Mouse (Mus musculus): ENCODE data around the gene Hist1h1d. TPM values are rescaled to one million over a fixed set of nuclear protein-coding genes. Genes with fewer than 3 reads are reported as not detected.
"Not testable (repeated sequence)": the region's sequence is repeated elsewhere in the genome, so short reads cannot be mapped to it uniquely, and the experiment has no call there.

The Hist1h1d gene
- total and polyA plus RNA-seq, 2 experiments from 2014 or later = 0.18 to 53.4 TPM

GRCm38 (mm10) chr13:23529005-23529404 is 24.1 kb upstream of the Hist1h1d start:
- Histone ChIP-seq H3K36me3 (ENCODE audit: insufficient read depth, low read length) (no peaks in the 10 kb centered on the region), H3K9ac (replicated peaks; ENCODE audit: low read length) (no peak overlapping the region)
- DNase-seq (ENCODE audit: low spot score) = no peak

GRCm38 (mm10) chr13:23529480-23530165 is 23.4 kb upstream of the Hist1h1d start:
- WGBS = 33% methylated on average over 2 of the region's 2 CpGs
- Histone ChIP-seq H3K4me2 (ENCODE audit: low read depth, low read length) (peak overlapping the region; percentile 61), H3K9me3 (ENCODE audit: low read length) (no peaks in the 10 kb centered on the region), H3K36me3 (ENCODE audit: insufficient read depth, low read length) (no peaks in the 10 kb centered on the region), H3K27me3 (ENCODE audit: insufficient read depth, low read length) (no peaks in the 10 kb centered on the region), H3K4me1 (ENCODE audit: insufficient read depth, low read length) (peaks cover 5% of the 10 kb centered on the region; the same call in 1 of the 2 replicates), H3K9ac (replicated peaks; ENCODE audit: low read length) (peak overlapping the region; percentile 54), H3K4me3 (ENCODE audit: low read length) (peak overlapping the region; percentile 40), H3K27ac (peak overlapping the region; percentile 87; the same call in 1 of the 2 replicates)
- no peak for DNase-seq (ENCODE audit: low spot score)
- TF ChIP-seq CTCF (IDR thresholded peaks at IDR 0.05; ENCODE audit: low read depth) = no peak
- no peak for ATAC-seq

More at GRCm38 (mm10) chr13:23529005-23529404, 24.1 kb upstream of the Hist1h1d start:
- WGBS = 53% methylated on average over 5 of the region's 5 CpGs
- no peak for ATAC-seq
- Histone ChIP-seq H3K9me3 (ENCODE audit: low read length) (no peaks in the 10 kb centered on the region), H3K4me1 (ENCODE audit: insufficient read depth, low read length) (no peaks in the 10 kb centered on the region), H3K4me2 (ENCODE audit: low read depth, low read length) (no peak overlapping the region), H3K27me3 (ENCODE audit: insufficient read depth, low read length) (no peaks in the 10 kb centered on the region), H3K4me3 (ENCODE audit: low read length) (no peak overlapping the region), H3K27ac (no peak overlapping the region)
- no peak for TF ChIP-seq CTCF (IDR thresholded peaks at IDR 0.05; ENCODE audit: low read depth)

DNA sequence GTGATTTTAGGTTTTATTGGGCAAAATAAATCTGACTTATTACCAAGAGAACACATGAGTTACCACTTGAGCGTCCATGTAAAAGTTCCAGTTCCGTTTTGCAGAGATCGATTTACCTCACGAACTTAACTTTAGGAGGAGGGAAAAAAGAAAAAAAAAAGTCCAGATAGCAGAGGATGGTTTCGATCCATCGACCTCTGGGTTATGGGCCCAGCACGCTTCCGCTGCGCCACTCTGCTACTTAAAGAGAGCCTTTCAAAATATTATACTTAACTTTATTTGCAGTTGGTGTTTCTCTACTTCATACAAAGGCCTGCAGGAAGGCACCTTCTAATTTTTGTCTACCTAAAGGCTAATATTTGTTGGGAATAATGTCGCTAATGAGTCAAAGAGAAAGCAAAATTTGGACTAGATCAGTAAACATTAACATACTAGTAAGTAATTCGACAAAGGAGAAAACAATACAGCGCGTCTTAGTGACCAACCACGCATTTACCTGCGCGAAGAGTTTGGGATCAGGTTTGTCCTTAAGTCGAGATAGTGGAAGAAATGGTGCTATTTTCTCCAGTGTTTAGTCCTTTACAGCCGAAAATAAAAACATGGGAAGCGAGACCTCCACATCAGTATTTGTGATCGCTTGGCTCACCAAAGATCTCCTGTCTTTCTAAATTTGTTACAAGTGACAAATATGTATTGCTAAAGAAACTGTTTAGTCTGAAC is 22.7 kb upstream of the Hist1h1d start:
- Histone ChIP-seq H3K9ac (replicated peaks; ENCODE audit: low read length) (peak overlapping the region; percentile 54), H3K4me1 (ENCODE audit: insufficient read depth, low read length) (peaks cover 7% of the 10 kb centered on the region; the same call in 1 of the 2 replicates), H3K36me3 (ENCODE audit: insufficient read depth, low read length) (no peaks in the 10 kb centered on the region), H3K9me3 (ENCODE audit: low read length) (no peaks in the 10 kb centered on the region), H3K4me2 (ENCODE audit: low read depth, low read length) (peak overlapping the region; percentile 61), H3K27me3 (ENCODE audit: insufficient read depth, low read length) (no peaks in the 10 kb centered on the region), H3K27ac (peak overlapping the region; percentile 87), H3K4me3 (ENCODE audit: low read length) (peak overlapping the region; percentile 40)
- no peak for TF ChIP-seq CTCF (IDR thresholded peaks at IDR 0.05; ENCODE audit: low read depth)
- ATAC-seq (no peak), DNase-seq (ENCODE audit: low spot score) (peak; percentile 72)
- WGBS = under 1% methylated on average over 20 of the region's 20 CpGs

- peak within 1 kb of the TSS; percentile 87 for H3K27ac ChIP-seq
- peak within 1 kb of the TSS; percentile 61 for H3K4me2 ChIP-seq (ENCODE audit: low read depth, low read length)
- H3K4me3 ChIP-seq (ENCODE audit: low read length) = peak within 1 kb of the TSS; percentile 40
- no peak for TF ChIP-seq CTCF (IDR thresholded peaks at IDR 0.05; ENCODE audit: low read depth)
- no peaks in the 10 kb centered on the region for H3K36me3 ChIP-seq (ENCODE audit: insufficient read depth, low read length)
- H3K9ac ChIP-seq (replicated peaks; ENCODE audit: low read length) = peak within 1 kb of the TSS; percentile 54
- H3K27me3 ChIP-seq (ENCODE audit: insufficient read depth, low read length) = no peaks in the 10 kb centered on the region
- DNase-seq (ENCODE audit: low spot score) (peak; percentile 99), ATAC-seq (peak; percentile 88)
- peaks cover 7% of the 10 kb centered on the region; the same call in 1 of the 2 replicates for H3K4me1 ChIP-seq (ENCODE audit: insufficient read depth, low read length)
- WGBS = under 1% methylated on average over 54 of the region's 70 CpGs
- H3K9me3 ChIP-seq (ENCODE audit: low read length) = no peaks in the 10 kb centered on the region
Observed at GRCm38 (mm10) chr13:23530901-23531875, 21.9 kb upstream of the Hist1h1d start, which contains the start of gene Hist1h4h. Hist1h4h (plus strand) TSS chr13:23531050.

DNA sequence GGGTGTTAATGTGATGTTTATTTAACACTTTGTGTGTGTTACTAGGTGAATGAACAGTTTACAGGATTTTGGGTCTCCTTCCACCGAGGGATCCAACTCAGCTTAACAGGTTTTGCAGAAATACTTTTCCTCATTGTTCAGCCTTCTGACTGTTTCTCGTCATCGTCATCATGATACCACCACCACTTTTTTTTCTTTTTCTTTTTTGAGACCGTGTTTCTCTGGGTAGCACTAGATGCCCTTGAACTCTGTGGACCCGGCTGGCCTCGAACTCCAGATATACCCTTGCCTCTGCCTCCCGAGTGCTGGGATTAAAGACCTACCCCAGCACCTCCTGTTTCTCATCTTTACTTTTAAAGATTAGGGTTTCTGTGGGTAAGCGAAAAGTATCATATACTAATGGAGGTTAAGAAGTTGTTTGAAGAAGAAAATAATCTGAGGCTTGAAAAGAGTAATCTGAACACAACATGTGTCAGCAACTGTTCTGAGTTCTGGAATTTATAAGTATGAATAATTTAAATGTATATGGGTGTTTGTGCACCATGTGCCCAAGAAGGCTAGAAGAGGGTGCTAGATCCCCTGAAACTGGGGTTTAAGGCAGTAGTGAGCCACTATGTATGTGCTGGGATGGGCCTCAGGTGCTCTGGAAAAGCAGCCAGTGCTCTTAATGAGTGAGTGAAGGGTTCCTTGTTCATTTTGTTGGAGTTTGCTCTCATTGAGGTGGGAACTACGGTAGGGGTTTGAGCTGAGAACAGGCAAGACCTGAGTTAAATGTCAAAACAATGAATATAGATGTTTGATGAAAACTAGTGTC is 20.6 kb upstream of the Hist1h1d start:
- H3K27me3 ChIP-seq (ENCODE audit: insufficient read depth, low read length) = no peaks in the 10 kb centered on the region
- H3K4me3 ChIP-seq (ENCODE audit: low read length) = peak overlapping the region; percentile 40; the same call in 1 of the 2 replicates
- peak overlapping the region; percentile 87; the same call in 1 of the 2 replicates for H3K27ac ChIP-seq
- TF ChIP-seq CTCF (IDR thresholded peaks at IDR 0.05; ENCODE audit: low read depth) = no peak
- WGBS = 25% methylated on average over 9 of the region's 9 CpGs
- H3K36me3 ChIP-seq (ENCODE audit: insufficient read depth, low read length) = no peaks in the 10 kb centered on the region
- H3K9me3 ChIP-seq (ENCODE audit: low read length) = no peaks in the 10 kb centered on the region
- peak overlapping the region; percentile 54; the same call in 1 of the 2 replicates for H3K9ac ChIP-seq (replicated peaks; ENCODE audit: low read length)
- DNase-seq (ENCODE audit: low spot score) (no peak), ATAC-seq (no peak)
- H3K4me2 ChIP-seq (ENCODE audit: low read depth, low read length) = peak overlapping the region; percentile 61
- peaks cover 7% of the 10 kb centered on the region; the same call in 1 of the 2 replicates for H3K4me1 ChIP-seq (ENCODE audit: insufficient read depth, low read length)

GRCm38 (mm10) chr13:23533560-23534367 is 19.3 kb upstream of the Hist1h1d start, which contains the start of gene Hist1h2af:
Hist1h2af (plus strand) TSS chr13:23533906.
- not testable (repeated sequence) for H3K36me3 ChIP-seq (ENCODE audit: insufficient read depth, low read length); H3K4me1 ChIP-seq (ENCODE audit: insufficient read depth, low read length); H3K9me3 ChIP-seq (ENCODE audit: low read length); H3K27me3 ChIP-seq (ENCODE audit: insufficient read depth, low read length)
- Histone ChIP-seq H3K27ac (peak within 1 kb of the TSS; percentile 64), H3K4me2 (ENCODE audit: low read depth, low read length) (peak within 1 kb of the TSS; percentile 61), H3K9ac (replicated peaks; ENCODE audit: low read length) (peak within 1 kb of the TSS; percentile 25; the same call in 1 of the 2 replicates), H3K4me3 (ENCODE audit: low read length) (peak within 1 kb of the TSS; percentile 49)
- DNase-seq (ENCODE audit: low spot score) (peak; percentile 94), ATAC-seq (peak; percentile 54)
- WGBS = under 1% methylated on average over 25 of the region's 53 CpGs
